Mouse (Mus musculus): ENCODE results near the gene Fa2h. TPM values are rescaled to one million over a fixed set of nuclear protein-coding genes. Genes with fewer than 3 reads are reported as not detected.
"Not testable (repeated sequence)": the region's sequence is repeated elsewhere in the genome, so short reads cannot be mapped to it uniquely, and the experiment has no call there.

Fa2h gene
- polyA plus RNA-seq, 1 experiment, result not detected

- H3K4me3 ChIP-seq (ENCODE audit: insufficient read depth, low read depth, low read length), result peak within 1 kb of the TSS; percentile 80
- peak within 1 kb of the TSS; percentile 81 for H3K27ac ChIP-seq (replicated peaks; ENCODE audit: low read depth, low read length)
- H3K4me1 ChIP-seq (ENCODE audit: control insufficient read depth, insufficient read depth, insufficient read length, low read length), result no peaks in the 10 kb centered on the region
These were observed 55.7 kb downstream of the Fa2h start, which contains the start of gene Mlkl for GRCm38 (mm10) chr8:111337890-111338347. TSS of gene Mlkl (minus strand) at chr8:111338177.

- Histone ChIP-seq H3K4me1 (ENCODE audit: control insufficient read depth, insufficient read depth, insufficient read length, low read length) (no peaks in the 10 kb centered on the region), H3K27ac (replicated peaks; ENCODE audit: low read depth, low read length) (peak overlapping the region; percentile 81), H3K4me3 (ENCODE audit: insufficient read depth, low read depth, low read length) (peak overlapping the region; percentile 80)
These were observed 56.2 kb downstream of the Fa2h start for GRCm38 (mm10) chr8:111337311-111337889.

- no peak overlapping the region for H3K27ac ChIP-seq (replicated peaks; ENCODE audit: low read depth, low read length)
- peak overlapping the region; percentile 80 for H3K4me3 ChIP-seq (ENCODE audit: insufficient read depth, low read depth, low read length)
- no peaks in the 10 kb centered on the region for H3K4me1 ChIP-seq (ENCODE audit: control insufficient read depth, insufficient read depth, insufficient read length, low read length)
These were observed 56.9 kb downstream of the Fa2h start for GRCm38 (mm10) chr8:111336692-111337091.

- no peak overlapping the region for H3K4me3 ChIP-seq (ENCODE audit: insufficient read depth, low read depth, low read length)
- H3K4me1 ChIP-seq (ENCODE audit: control insufficient read depth, insufficient read depth, insufficient read length, low read length), result no peaks in the 10 kb centered on the region
- H3K27ac ChIP-seq (replicated peaks; ENCODE audit: low read depth, low read length), result no peak overlapping the region
These were observed 68.3 kb downstream of the Fa2h start for GRCm38 (mm10) chr8:111325222-111325790.

GRCm38 (mm10) chr8:111314729-111315128 is 78.9 kb downstream of the Fa2h start:
- H3K4me3 ChIP-seq (ENCODE audit: insufficient read depth, low read depth, low read length), result no peak overlapping the region
- no peaks in the 10 kb centered on the region for H3K4me1 ChIP-seq (ENCODE audit: control insufficient read depth, insufficient read depth, insufficient read length, low read length)
- H3K27ac ChIP-seq (replicated peaks; ENCODE audit: low read depth, low read length), result no peak overlapping the region

GRCm38 (mm10) chr8:111313961-111314360 is 79.7 kb downstream of the Fa2h start:
- not testable (repeated sequence) for H3K27ac ChIP-seq (replicated peaks; ENCODE audit: low read depth, low read length); H3K4me1 ChIP-seq (ENCODE audit: control insufficient read depth, insufficient read depth, insufficient read length, low read length)

GRCm38 (mm10) chr8:111312758-111313162 is 80.9 kb downstream of the Fa2h start:
- H3K4me1 ChIP-seq (ENCODE audit: control insufficient read depth, insufficient read depth, insufficient read length, low read length), result no peaks in the 10 kb centered on the region
- no peak overlapping the region for H3K27ac ChIP-seq (replicated peaks; ENCODE audit: low read depth, low read length)
- H3K4me3 ChIP-seq (ENCODE audit: insufficient read depth, low read depth, low read length), result no peak overlapping the region

More at GRCm38 (mm10) chr8:111313961-111314360, 79.7 kb downstream of the Fa2h start:
- not testable (repeated sequence) for H3K4me3 ChIP-seq (ENCODE audit: insufficient read depth, low read depth, low read length)

- H3K4me1 ChIP-seq (ENCODE audit: control insufficient read depth, insufficient read depth, insufficient read length, low read length); H3K27ac ChIP-seq (replicated peaks; ENCODE audit: low read depth, low read length); H3K4me3 ChIP-seq (ENCODE audit: insufficient read depth, low read depth, low read length): not testable (repeated sequence)
These were observed 83.6 kb downstream of the Fa2h start for GRCm38 (mm10) chr8:111310006-111310405.

- Histone ChIP-seq H3K4me3 (ENCODE audit: insufficient read depth, low read depth, low read length) (no peak overlapping the region), H3K27ac (replicated peaks; ENCODE audit: low read depth, low read length) (0 out of 2 replicates have a peak overlapping the region, but pooled peaks have one; percentile 52), H3K4me1 (ENCODE audit: control insufficient read depth, insufficient read depth, insufficient read length, low read length) (no peaks in the 10 kb centered on the region)
These were observed 88.4 kb downstream of the Fa2h start for GRCm38 (mm10) chr8:111305031-111305730.

GRCm38 (mm10) chr8:111304359-111304758 is 89.3 kb downstream of the Fa2h start:
- Histone ChIP-seq H3K4me3 (ENCODE audit: insufficient read depth, low read depth, low read length) (no peak overlapping the region), H3K4me1 (ENCODE audit: control insufficient read depth, insufficient read depth, insufficient read length, low read length) (no peaks in the 10 kb centered on the region), H3K27ac (replicated peaks; ENCODE audit: low read depth, low read length) (no peak overlapping the region)

- H3K4me1 ChIP-seq (ENCODE audit: control insufficient read depth, insufficient read depth, insufficient read length, low read length); H3K27ac ChIP-seq (replicated peaks; ENCODE audit: low read depth, low read length); H3K4me3 ChIP-seq (ENCODE audit: insufficient read depth, low read depth, low read length): not testable (repeated sequence)
These were observed 90.4 kb downstream of the Fa2h start for GRCm38 (mm10) chr8:111303076-111303803.

- Histone ChIP-seq H3K4me1 (ENCODE audit: control insufficient read depth, insufficient read depth, insufficient read length, low read length) (no peaks in the 10 kb centered on the region), H3K27ac (replicated peaks; ENCODE audit: low read depth, low read length) (peak overlapping the region; percentile 72; the same call in 1 of the 2 replicates), H3K4me3 (ENCODE audit: insufficient read depth, low read depth, low read length) (0 out of 2 replicates have a peak overlapping the region, but pooled peaks have one; percentile 12)
These were observed 92.8 kb downstream of the Fa2h start for GRCm38 (mm10) chr8:111300597-111301546.

GRCm38 (mm10) chr8:111299821-111300568 is 93.6 kb downstream of the Fa2h start, which contains the start of gene Rfwd3:
TSS of gene Rfwd3 (minus strand) at chr8:111300222.
- Histone ChIP-seq H3K4me1 (ENCODE audit: control insufficient read depth, insufficient read depth, insufficient read length, low read length) (no peaks in the 10 kb centered on the region), H3K4me3 (ENCODE audit: insufficient read depth, low read depth, low read length) (peak within 1 kb of the TSS; percentile 92)

More at GRCm38 (mm10) chr8:111299821-111300568, 93.6 kb downstream of the Fa2h start, which contains the start of gene Rfwd3:
- peak within 1 kb of the TSS; percentile 72 for H3K27ac ChIP-seq (replicated peaks; ENCODE audit: low read depth, low read length)
